Comparison of ENCODE assay signal across 8 mouse cellular contexts in genomic region chr7:25076663-25077413, GRCm38 (mm10). TPM values are rescaled to one million over a fixed set of nuclear protein-coding genes. Genes with fewer than 3 reads are reported as not detected.
DNase-seq lines count a peak whose midpoint lies in the region; ATAC-seq lines count a peak whose summit lies in the region.

No protein-coding gene starts in this region.

- peaks cover 29% of the 10 kb centered on the region for H3K36me3 ChIP-seq in heart, embryonic 14.5 days (ENCODE audit: control insufficient read depth, insufficient read depth, low read length)
- H3K36me3 ChIP-seq in liver, embryonic 13.5 days: peaks cover 28% of the 10 kb centered on the region
- peaks cover 20% of the 10 kb centered on the region for H3K36me3 ChIP-seq in stomach, embryonic 16.5 days (ENCODE audit: control insufficient read depth, insufficient read depth, low read length)

- no peaks in the 10 kb centered on the region for H3K9me3 ChIP-seq in heart, embryonic 14.5 days (ENCODE audit: control insufficient read depth, low read length)
- H3K9me3 ChIP-seq in liver, embryonic 13.5 days (replicated peaks): no peaks in the 10 kb centered on the region
- H3K9me3 ChIP-seq in stomach, embryonic 16.5 days (replicated peaks; ENCODE audit: control insufficient read depth, low read length): no peaks in the 10 kb centered on the region

- ATAC-seq in CD4-positive, CD25-positive, alpha-beta regulatory T cell, adult 4 months: peak; percentile 94
- ATAC-seq in heart, embryonic 14.5 days (ENCODE audit: insufficient number of reproducible peaks, insufficient read depth, low FRiP score, low read depth): peak; percentile 95
- peak; percentile 97 for ATAC-seq in liver, embryonic 13.5 days (ENCODE audit: low read depth)
- ATAC-seq in stomach, embryonic 16.5 days (ENCODE audit: insufficient read depth, low FRiP score): peak; percentile 98

- H3K27me3 ChIP-seq in heart, embryonic 14.5 days (ENCODE audit: control insufficient read depth, insufficient read depth, low read length): no peaks in the 10 kb centered on the region
- H3K27me3 ChIP-seq in liver, embryonic 13.5 days: 0 out of 2 replicates have a peak, but pooled peaks cover 2% of the 10 kb centered on the region
- H3K27me3 ChIP-seq in stomach, embryonic 16.5 days (ENCODE audit: control insufficient read depth, insufficient read depth, low read length): no peaks in the 10 kb centered on the region

- peak overlapping the region; percentile 72 to 91 for H3K4me3 ChIP-seq in heart, embryonic 14.5 days (ENCODE audit: control insufficient read depth in 1 of 2, insufficient read depth in 1 of 2, low read depth in 1 of 2, low read length in 2 of 2)
- peak overlapping the region; percentile 81 for H3K4me3 ChIP-seq in liver, embryonic 13.5 days (replicated peaks)
- peak overlapping the region; percentile 93 for H3K4me3 ChIP-seq in stomach, embryonic 16.5 days (replicated peaks; ENCODE audit: low read length)

- peak overlapping the region; percentile 98 for H3K9ac ChIP-seq in heart, embryonic 14.5 days (ENCODE audit: low read length)
- peak overlapping the region; percentile 97 for H3K9ac ChIP-seq in liver, embryonic 13.5 days
- H3K9ac ChIP-seq in stomach, embryonic 16.5 days (ENCODE audit: low read length): peak overlapping the region; percentile 99

- peaks cover 12 to 30% of the 10 kb centered on the region in 2 experiments for H3K4me1 ChIP-seq in heart, embryonic 14.5 days (ENCODE audit: control insufficient read depth in 2 of 2, insufficient read depth in 2 of 2, low read length in 2 of 2)
- H3K4me1 ChIP-seq in liver, embryonic 13.5 days (replicated peaks): peaks cover 66% of the 10 kb centered on the region
- peaks cover 30% of the 10 kb centered on the region for H3K4me1 ChIP-seq in stomach, embryonic 16.5 days (ENCODE audit: control insufficient read depth, insufficient read depth, low read length)

- DNase-seq in c-Kit-negative CD71-positive TER-119-positive erythroid progenitor cells, embryonic 14.5 days (ENCODE audit: low read depth, low spot score): peak; percentile 98
- DNase-seq in fibroblast of lung, adult 2 months (ENCODE audit: low read depth): peak; percentile 100
- peak; percentile 98 for DNase-seq in kidney, postnatal 14 days
- peak; percentile 97 for DNase-seq in liver, embryonic 13.5 days
- DNase-seq in neural tube, embryonic 10.5 days (ENCODE audit: extremely low spot score, low spot score): peak; percentile 95

- under 1% methylated on average over 55 of the region's 56 CpGs for WGBS in heart, embryonic 14.5 days
- WGBS in liver, embryonic 13.5 days (ENCODE audit: insufficient replicate concordance): under 1% methylated on average over 56 of the region's 56 CpGs
- WGBS in stomach, embryonic 16.5 days: under 1% methylated on average over 56 of the region's 56 CpGs

- H3K27ac ChIP-seq in heart, embryonic 14.5 days (replicated peaks in 1 of 2; ENCODE audit: control insufficient read depth in 1 of 2, insufficient read depth in 1 of 2, low read depth in 2 of 2, low read length in 2 of 2): peak overlapping the region; percentile 95
- H3K27ac ChIP-seq in liver, embryonic 13.5 days: peak overlapping the region; percentile 91
- H3K27ac ChIP-seq in stomach, embryonic 16.5 days (ENCODE audit: low read length): peak overlapping the region; percentile 96

- H3K4me2 ChIP-seq in heart, embryonic 14.5 days (ENCODE audit: low read length): peak overlapping the region; percentile 88
- H3K4me2 ChIP-seq in liver, embryonic 13.5 days: peak overlapping the region; percentile 86
- peak overlapping the region; percentile 84 for H3K4me2 ChIP-seq in stomach, embryonic 16.5 days (ENCODE audit: low read depth, low read length)

RNA-seq across cellular contexts. Expression of gene Zfp574, which starts 4.5 kb away (rescaled TPM):
- 10 to 100 TPM; 11.3 to 15.1 TPM for polyA plus RNA-seq in CD4-positive, CD25-positive, alpha-beta regulatory T cell, adult 4 months (2017; shearing (Covaris generic))
- polyA plus RNA-seq in heart, embryonic 14.5 days (2014; fragmentation: Nextera tagmentation; extraction: Ambion mirVana): 14.5 and 14.8 TPM in 2 replicates
- 9.7 and 11.1 TPM in 2 replicates for polyA plus RNA-seq in liver, embryonic 13.5 days (2015; fragmentation: Nextera tagmentation; extraction: Ambion mirVana)
- polyA plus RNA-seq in stomach, embryonic 16.5 days (2015; fragmentation: Nextera tagmentation; extraction: Ambion mirVana): 23.1 and 25.2 TPM in 2 replicates

RNA-seq across cellular contexts. Expression of gene Grik5, which starts 4.7 kb away (rescaled TPM):
- polyA plus RNA-seq in CD4-positive, CD25-positive, alpha-beta regulatory T cell, adult 4 months (2017; shearing (Covaris generic)): 1 to 10 TPM; 4.1 to 4.5 TPM
- 5.7 and 8.3 TPM in 2 replicates for polyA plus RNA-seq in heart, embryonic 14.5 days (2014; fragmentation: Nextera tagmentation; extraction: Ambion mirVana)
- polyA plus RNA-seq in liver, embryonic 13.5 days (2015; fragmentation: Nextera tagmentation; extraction: Ambion mirVana): 0.86 and 1.0 TPM in 2 replicates
- polyA plus RNA-seq in stomach, embryonic 16.5 days (2015; fragmentation: Nextera tagmentation; extraction: Ambion mirVana): 3.6 and 4.0 TPM in 2 replicates

Comparison
In these comparisons a context has a peak if more than half of its experiments do, and no peak if none do; other contexts are left out.
1. Peak in every context shown above with its lines: DNase-seq, ATAC-seq, H3K4me3 ChIP-seq and H3K27ac ChIP-seq.